Mouse (Mus musculus): Measurements from ENCODE around the gene Lhfpl5. TPM values are rescaled to one million over a fixed set of nuclear protein-coding genes. Genes with fewer than 3 reads are reported as not detected.
"Not testable (repeated sequence)": the region's sequence is repeated elsewhere in the genome, so short reads cannot be mapped to it uniquely, and the experiment has no call there.

Gene Lhfpl5
- polyA plus RNA-seq, 1 experiment from 2014 or later, result 0.48 TPM

DNA sequence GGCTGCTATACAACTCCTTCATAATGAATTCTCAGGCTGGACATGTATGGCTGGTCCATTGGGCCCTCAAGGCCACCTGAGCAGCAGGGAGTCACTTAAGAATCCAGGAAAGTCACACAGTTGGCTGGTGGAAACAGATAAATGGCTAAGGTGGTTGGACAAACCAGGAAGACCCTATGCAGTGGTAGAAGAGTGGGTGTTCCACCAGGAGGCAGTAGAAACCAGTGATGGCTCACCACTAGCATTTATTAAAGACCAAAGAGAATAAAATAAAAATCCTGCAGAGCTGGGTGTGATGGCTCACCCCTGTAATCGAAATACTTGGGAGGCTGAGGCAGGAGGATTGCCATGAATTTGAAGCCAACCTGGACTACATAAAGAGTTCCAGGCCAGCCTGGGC, 28.5 kb upstream of the Lhfpl5 start:
- Histone ChIP-seq H3K4me3 (ENCODE audit: low read length) (no peak overlapping the region), H3K27ac (ENCODE audit: low read length) (no peak overlapping the region), H3K27me3 (ENCODE audit: control insufficient read depth, insufficient read depth, low read depth, low read length) (no peaks in the 10 kb centered on the region), H3K4me2 (ENCODE audit: low read depth, low read length) (no peak overlapping the region), H3K9me3 (ENCODE audit: control insufficient read depth, low read length) (no peaks in the 10 kb centered on the region), H3K36me3 (ENCODE audit: control insufficient read depth, insufficient read depth, low read length) (no peaks in the 10 kb centered on the region), H3K4me1 (replicated peaks; ENCODE audit: control insufficient read depth, insufficient read depth, low read length) (no peaks in the 10 kb centered on the region), H3K9ac (ENCODE audit: low read length) (no peak overlapping the region)
- no peak for ATAC-seq (ENCODE audit: low read depth)
- 93% methylated on average over 1 of the region's 1 CpGs for WGBS

DNA sequence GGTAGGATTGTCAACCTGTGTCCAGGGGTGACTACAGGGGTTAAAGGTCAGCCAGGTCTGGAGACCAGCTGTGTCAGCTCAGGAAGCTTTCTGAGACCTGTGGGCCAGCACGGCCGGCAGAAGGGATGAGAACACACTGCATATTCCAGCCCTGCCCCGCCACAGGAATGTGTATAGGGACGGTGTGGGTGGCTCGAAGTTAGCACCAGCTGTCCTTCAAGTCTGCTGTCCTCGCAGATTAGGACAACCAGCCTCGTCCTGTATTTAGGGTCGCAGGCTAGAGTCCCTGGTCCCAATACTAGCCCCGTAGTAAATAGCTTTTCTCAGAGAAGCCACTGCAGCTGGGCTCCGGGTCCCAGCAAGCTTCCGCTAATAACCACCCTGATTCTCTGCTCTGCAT, 26.9 kb upstream of the Lhfpl5 start:
- H3K36me3 ChIP-seq (ENCODE audit: control insufficient read depth, insufficient read depth, low read length), result no peaks in the 10 kb centered on the region
- H3K9me3 ChIP-seq (ENCODE audit: control insufficient read depth, low read length), result no peaks in the 10 kb centered on the region
- H3K4me3 ChIP-seq (ENCODE audit: low read length), result no peak overlapping the region
- H3K4me1 ChIP-seq (replicated peaks; ENCODE audit: control insufficient read depth, insufficient read depth, low read length), result no peaks in the 10 kb centered on the region
- H3K27me3 ChIP-seq (ENCODE audit: control insufficient read depth, insufficient read depth, low read depth, low read length), result no peaks in the 10 kb centered on the region
- WGBS, result 60% methylated on average over 11 of the region's 11 CpGs
- H3K9ac ChIP-seq (ENCODE audit: low read length), result no peak overlapping the region
- no peak overlapping the region for H3K27ac ChIP-seq (ENCODE audit: low read length)
- ATAC-seq (ENCODE audit: low read depth), result no peak
- H3K4me2 ChIP-seq (ENCODE audit: low read depth, low read length), result no peak overlapping the region

DNA sequence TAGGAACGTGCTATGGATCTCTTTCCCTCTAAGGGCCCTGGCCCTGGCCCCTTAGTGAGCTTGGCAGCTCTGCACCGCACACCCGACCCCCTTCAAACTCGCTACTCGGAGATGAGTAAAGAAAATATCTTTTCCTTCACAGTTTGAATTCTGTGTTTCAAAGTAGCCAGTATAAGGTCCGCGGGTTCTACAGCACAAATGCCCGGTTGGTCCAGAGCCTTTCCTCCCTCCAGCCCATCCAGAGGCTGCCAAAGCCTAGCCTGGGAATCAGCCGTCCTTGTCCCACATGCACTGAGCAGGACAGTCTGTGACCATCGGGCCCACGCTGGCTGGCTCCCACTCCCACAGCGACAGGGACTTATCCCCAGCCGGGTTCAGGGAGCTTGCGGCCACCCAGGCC, 26.3 kb upstream of the Lhfpl5 start, which contains the start of gene Clpsl2:
TSS of gene Clpsl2 (plus strand) at position 301 of the 400 bp plus-strand sequence.
- Histone ChIP-seq H3K4me1 (replicated peaks; ENCODE audit: control insufficient read depth, insufficient read depth, low read length) (no peaks in the 10 kb centered on the region), H3K36me3 (ENCODE audit: control insufficient read depth, insufficient read depth, low read length) (no peaks in the 10 kb centered on the region), H3K4me2 (ENCODE audit: low read depth, low read length) (no peak within 1 kb of the TSS), H3K27me3 (ENCODE audit: control insufficient read depth, insufficient read depth, low read depth, low read length) (no peaks in the 10 kb centered on the region), H3K9ac (ENCODE audit: low read length) (no peak within 1 kb of the TSS), H3K9me3 (ENCODE audit: control insufficient read depth, low read length) (no peaks in the 10 kb centered on the region), H3K4me3 (ENCODE audit: low read length) (no peak within 1 kb of the TSS), H3K27ac (ENCODE audit: low read length) (no peak within 1 kb of the TSS)
- WGBS, result 75% methylated on average over 14 of the region's 14 CpGs
- no peak for ATAC-seq (ENCODE audit: low read depth)

DNA sequence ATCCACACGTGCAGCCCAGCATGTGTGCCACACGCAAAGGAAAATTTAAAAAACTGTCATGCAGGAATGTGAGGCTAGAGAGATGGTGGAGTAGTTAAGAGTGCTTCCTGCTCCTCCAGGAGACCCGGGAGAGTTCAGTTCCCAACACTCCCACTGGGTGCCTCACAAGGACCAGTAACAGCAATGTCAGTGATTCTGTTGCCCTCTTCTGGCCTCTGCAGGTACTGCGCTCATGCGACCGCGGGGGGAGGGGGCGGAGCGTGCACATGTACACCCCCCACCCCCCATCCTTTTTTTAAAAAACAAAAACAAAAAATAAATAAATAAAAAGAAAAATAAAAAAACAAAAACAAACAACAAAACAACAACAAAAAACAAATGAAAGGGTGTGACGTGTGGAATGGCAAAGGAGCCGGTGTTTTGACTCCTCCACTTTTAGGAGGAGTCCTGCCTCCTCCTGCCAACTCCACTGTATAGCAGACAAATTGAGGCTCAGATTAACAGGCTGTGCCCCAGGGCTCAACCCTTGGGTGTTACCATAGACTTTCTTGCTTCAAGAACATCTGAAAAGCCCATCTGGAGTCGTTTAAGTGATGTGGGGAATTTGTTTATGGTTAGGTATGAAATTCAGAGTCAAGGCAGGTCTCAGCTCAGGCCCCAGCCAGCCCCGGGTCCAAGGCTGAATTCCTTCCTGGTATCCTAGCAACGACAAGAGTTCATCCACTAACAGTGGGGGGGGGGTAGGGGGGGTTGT, 22.2 kb upstream of the Lhfpl5 start:
- Histone ChIP-seq H3K36me3 (ENCODE audit: control insufficient read depth, insufficient read depth, low read length) (no peaks in the 10 kb centered on the region), H3K4me1 (replicated peaks; ENCODE audit: control insufficient read depth, insufficient read depth, low read length) (no peaks in the 10 kb centered on the region), H3K27ac (ENCODE audit: low read length) (no peak overlapping the region), H3K9me3 (ENCODE audit: control insufficient read depth, low read length) (no peaks in the 10 kb centered on the region), H3K9ac (ENCODE audit: low read length) (no peak overlapping the region), H3K4me2 (ENCODE audit: low read depth, low read length) (no peak overlapping the region), H3K27me3 (ENCODE audit: control insufficient read depth, insufficient read depth, low read depth, low read length) (no peaks in the 10 kb centered on the region), H3K4me3 (ENCODE audit: low read length) (no peak overlapping the region)
- 4% methylated on average over 14 of the region's 14 CpGs for WGBS
- ATAC-seq (ENCODE audit: low read depth), result peak; percentile 63; the same call in 1 of the 2 replicates

DNA sequence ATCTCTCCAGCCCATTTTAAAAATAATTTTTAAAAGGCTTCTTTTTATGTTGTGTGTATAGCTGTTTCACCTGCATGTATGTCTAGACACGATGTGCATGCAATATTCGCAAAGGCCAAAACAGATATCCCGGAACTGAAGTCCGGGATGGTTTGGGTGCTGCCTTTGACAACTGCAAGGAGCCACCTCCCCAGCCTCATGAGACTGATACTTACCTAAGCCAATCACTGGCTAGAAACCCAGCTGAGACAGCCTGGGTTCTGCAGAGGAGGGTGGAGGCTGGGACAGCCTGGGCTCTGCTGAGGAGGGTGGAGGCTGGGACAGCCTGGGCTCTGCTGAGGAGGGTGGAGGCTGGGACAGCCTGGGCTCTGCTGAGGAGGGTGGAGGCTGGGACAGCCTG, 21.4 kb upstream of the Lhfpl5 start:
- ATAC-seq (ENCODE audit: low read depth); H3K27ac ChIP-seq (ENCODE audit: low read length); H3K4me2 ChIP-seq (ENCODE audit: low read depth, low read length); H3K4me1 ChIP-seq (replicated peaks; ENCODE audit: control insufficient read depth, insufficient read depth, low read length); H3K9me3 ChIP-seq (ENCODE audit: control insufficient read depth, low read length); H3K36me3 ChIP-seq (ENCODE audit: control insufficient read depth, insufficient read depth, low read length); H3K9ac ChIP-seq (ENCODE audit: low read length); H3K27me3 ChIP-seq (ENCODE audit: control insufficient read depth, insufficient read depth, low read depth, low read length); H3K4me3 ChIP-seq (ENCODE audit: low read length): not testable (repeated sequence)
- 89% methylated on average over 4 of the region's 4 CpGs for WGBS

DNA sequence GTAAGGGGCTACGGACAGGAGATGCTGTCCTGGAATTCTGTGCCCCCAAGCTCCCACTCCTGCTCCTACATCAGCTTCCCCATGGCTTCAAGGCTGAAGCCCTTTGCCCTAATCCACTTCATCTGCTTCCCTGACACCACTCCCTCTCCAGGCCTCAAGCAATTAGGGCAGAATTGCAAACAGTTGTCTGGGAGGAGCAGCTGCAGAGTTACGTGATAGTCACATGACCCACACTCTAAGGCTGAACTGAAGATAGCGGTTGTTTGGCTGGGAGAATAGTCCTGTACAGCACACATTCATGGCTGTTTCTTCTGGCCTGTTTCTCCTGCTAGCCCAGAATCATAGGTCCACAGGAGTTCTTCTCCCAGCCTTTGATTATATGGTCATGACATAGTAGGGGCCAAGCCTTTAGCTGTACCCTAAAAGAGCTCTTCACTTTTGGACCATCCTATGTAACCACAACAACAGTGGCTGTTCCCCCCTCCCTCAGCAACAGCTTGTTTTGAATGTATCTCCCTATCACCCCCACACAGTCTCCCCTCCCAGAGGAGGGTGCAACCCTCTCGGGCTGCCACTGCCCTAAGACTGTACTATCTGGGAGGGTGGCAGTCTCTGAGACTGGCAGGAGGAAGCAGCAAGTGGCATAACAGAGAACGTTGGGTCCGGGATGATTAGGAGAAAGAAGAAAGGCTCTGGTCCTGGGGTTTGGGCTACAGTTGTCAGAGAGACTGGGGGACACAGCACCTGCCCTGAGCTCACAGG, 18.6 kb upstream of the Lhfpl5 start:
- Histone ChIP-seq H3K9me3 (ENCODE audit: control insufficient read depth, low read length) (no peaks in the 10 kb centered on the region), H3K9ac (ENCODE audit: low read length) (0 out of 2 replicates have a peak overlapping the region, but pooled peaks have one; percentile 2), H3K27me3 (ENCODE audit: control insufficient read depth, insufficient read depth, low read depth, low read length) (no peaks in the 10 kb centered on the region), H3K27ac (ENCODE audit: low read length) (no peak overlapping the region), H3K4me1 (replicated peaks; ENCODE audit: control insufficient read depth, insufficient read depth, low read length) (no peaks in the 10 kb centered on the region; the same call in 1 of the 2 replicates), H3K4me2 (ENCODE audit: low read depth, low read length) (no peak overlapping the region), H3K36me3 (ENCODE audit: control insufficient read depth, insufficient read depth, low read length) (no peaks in the 10 kb centered on the region), H3K4me3 (ENCODE audit: low read length) (no peak overlapping the region)
- ATAC-seq (ENCODE audit: low read depth), result no peak
- WGBS, result 44% methylated on average over 6 of the region's 6 CpGs

DNA sequence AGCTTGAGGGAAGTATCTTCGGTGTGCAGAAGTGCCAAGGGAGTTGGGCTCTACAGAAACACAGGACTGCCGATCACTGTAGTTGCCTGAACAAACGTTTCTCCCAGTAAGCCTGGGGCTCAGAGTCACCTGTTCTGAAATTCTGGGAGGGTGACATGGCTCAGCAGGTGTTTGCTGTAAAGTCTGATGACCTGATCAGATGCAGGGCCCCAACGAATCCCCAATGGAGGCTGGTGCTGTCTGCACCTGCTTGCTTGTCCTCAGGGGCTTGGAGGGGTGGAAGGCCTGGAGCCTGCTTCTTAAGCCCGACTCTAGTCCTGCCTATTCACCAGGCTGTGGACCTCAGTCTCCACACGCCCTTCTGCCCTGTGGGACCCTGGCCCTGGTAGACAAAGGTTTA, 17.7 kb upstream of the Lhfpl5 start:
- no peak overlapping the region for H3K4me2 ChIP-seq (ENCODE audit: low read depth, low read length)

DNA sequence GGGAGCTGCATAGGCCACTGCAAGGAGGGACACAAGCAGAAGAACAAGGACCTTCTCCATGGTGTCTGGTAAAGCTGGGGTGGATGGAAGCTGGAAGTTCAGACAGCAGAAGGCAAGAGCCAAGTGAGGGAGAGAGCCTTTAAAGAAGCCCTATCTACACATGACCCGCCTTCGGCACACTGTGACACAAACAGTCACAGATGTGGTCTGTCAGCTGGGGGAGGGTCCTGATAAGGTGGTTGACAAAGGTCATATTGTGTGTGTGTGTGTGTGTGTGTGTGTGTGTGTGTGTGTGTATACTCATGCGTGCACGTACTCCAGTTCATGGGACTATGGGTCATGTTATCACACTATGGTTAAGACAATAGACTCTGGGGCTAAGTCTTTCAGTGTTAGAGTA, 14.8 kb upstream of the Lhfpl5 start, which contains the start of gene Clps:
TSS of gene Clps (minus strand) at position 169 of the 400 bp plus-strand sequence.
- WGBS, result 61% methylated on average over 4 of the region's 4 CpGs
- no peak within 1 kb of the TSS for H3K9ac ChIP-seq (ENCODE audit: low read length)
- no peak within 1 kb of the TSS for H3K4me2 ChIP-seq (ENCODE audit: low read depth, low read length)
- H3K27me3 ChIP-seq (ENCODE audit: control insufficient read depth, insufficient read depth, low read depth, low read length), result no peaks in the 10 kb centered on the region
- no peak for ATAC-seq (ENCODE audit: low read depth)
- no peak within 1 kb of the TSS for H3K4me3 ChIP-seq (ENCODE audit: low read length)
- H3K9me3 ChIP-seq (ENCODE audit: control insufficient read depth, low read length), result no peaks in the 10 kb centered on the region
- peak within 1 kb of the TSS; percentile 18 for H3K27ac ChIP-seq (ENCODE audit: low read length)
- no peaks in the 10 kb centered on the region for H3K36me3 ChIP-seq (ENCODE audit: control insufficient read depth, insufficient read depth, low read length)
- H3K4me1 ChIP-seq (replicated peaks; ENCODE audit: control insufficient read depth, insufficient read depth, low read length), result peaks cover 3% of the 10 kb centered on the region; the same call in 1 of the 2 replicates

More for the DNA sequence above, 17.7 kb upstream of the Lhfpl5 start:
- no peak overlapping the region for H3K9ac ChIP-seq (ENCODE audit: low read length)
- H3K27ac ChIP-seq (ENCODE audit: low read length), result no peak overlapping the region
- no peak for ATAC-seq (ENCODE audit: low read depth)
- H3K27me3 ChIP-seq (ENCODE audit: control insufficient read depth, insufficient read depth, low read depth, low read length), result no peaks in the 10 kb centered on the region
- H3K4me3 ChIP-seq (ENCODE audit: low read length), result no peak overlapping the region
- 65% methylated on average over 6 of the region's 6 CpGs for WGBS
- no peaks in the 10 kb centered on the region for H3K36me3 ChIP-seq (ENCODE audit: control insufficient read depth, insufficient read depth, low read length)
- H3K9me3 ChIP-seq (ENCODE audit: control insufficient read depth, low read length), result no peaks in the 10 kb centered on the region
- H3K4me1 ChIP-seq (replicated peaks; ENCODE audit: control insufficient read depth, insufficient read depth, low read length), result peaks cover 3% of the 10 kb centered on the region; the same call in 1 of the 2 replicates

DNA sequence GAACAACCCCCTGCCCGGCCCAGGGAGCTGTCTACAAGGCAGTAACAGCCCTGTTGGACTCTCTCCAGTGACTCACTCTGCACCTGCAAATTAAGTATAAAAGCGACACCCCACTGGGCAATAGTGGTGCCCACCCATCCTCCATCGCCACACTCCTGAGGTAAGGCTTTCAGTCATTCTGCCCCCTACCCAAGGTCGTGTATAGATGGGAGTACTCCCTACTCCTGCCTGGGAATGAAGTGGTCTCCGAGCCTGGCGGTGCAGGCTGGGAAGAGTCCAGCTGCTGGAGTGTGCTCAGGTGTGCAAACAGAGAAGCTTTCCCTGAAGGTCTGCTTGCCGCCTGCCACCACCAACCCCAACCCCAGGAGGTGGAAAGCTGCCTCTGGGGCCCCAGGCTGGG, 13.8 kb upstream of the Lhfpl5 start:
- Histone ChIP-seq H3K9ac (ENCODE audit: low read length) (no peak overlapping the region), H3K4me2 (ENCODE audit: low read depth, low read length) (no peak overlapping the region), H3K36me3 (ENCODE audit: control insufficient read depth, insufficient read depth, low read length) (no peaks in the 10 kb centered on the region), H3K9me3 (ENCODE audit: control insufficient read depth, low read length) (no peaks in the 10 kb centered on the region), H3K4me3 (ENCODE audit: low read length) (no peak overlapping the region), H3K27ac (ENCODE audit: low read length) (peak overlapping the region; percentile 18), H3K27me3 (ENCODE audit: control insufficient read depth, insufficient read depth, low read depth, low read length) (no peaks in the 10 kb centered on the region), H3K4me1 (replicated peaks; ENCODE audit: control insufficient read depth, insufficient read depth, low read length) (peaks cover 3% of the 10 kb centered on the region; the same call in 1 of the 2 replicates)
- ATAC-seq (ENCODE audit: low read depth), result peak; percentile 67
- WGBS, result 32% methylated on average over 7 of the region's 7 CpGs
